Mouse (Mus musculus): ENCODE data around the gene Vps18. TPM values are rescaled to one million over a fixed set of nuclear protein-coding genes. Genes with fewer than 3 reads are reported as not detected.

The Vps18 gene
- total RNA-seq, 2 experiments from 2014 or later, result 39.9 to 43.2 TPM

- no peak for DNase-seq (ENCODE audit: low spot score in 2 of 2)
- TF ChIP-seq CTCF (conservative IDR thresholded peaks at IDR 0.05), result no peak
- Histone ChIP-seq H3K4me3 (no peak overlapping the region), H3K27ac (no peak overlapping the region)
Observed at GRCm38 (mm10) chr2:119314742-119315310, 26.3 kb downstream of the Vps18 start.

GRCm38 (mm10) chr2:119318043-119318710 is 29.6 kb downstream of the Vps18 start:
- Histone ChIP-seq H3K27ac (no peak overlapping the region), H3K4me3 (no peak overlapping the region)
- TF ChIP-seq CTCF (conservative IDR thresholded peaks at IDR 0.05), result no peak
- no peak for DNase-seq (ENCODE audit: low spot score in 2 of 2)

- Histone ChIP-seq H3K4me3 (no peak overlapping the region), H3K27ac (no peak overlapping the region)
- TF ChIP-seq CTCF (conservative IDR thresholded peaks at IDR 0.05), result no peak
- no peak for DNase-seq (ENCODE audit: low spot score in 2 of 2)
Observed at GRCm38 (mm10) chr2:119320571-119320970, 32.0 kb downstream of the Vps18 start.

GRCm38 (mm10) chr2:119321771-119322586 is 33.4 kb downstream of the Vps18 start:
- H3K4me3 ChIP-seq, result peak overlapping the region; percentile 45
- TF ChIP-seq CTCF (conservative IDR thresholded peaks at IDR 0.05), result no peak
- no peak for DNase-seq (ENCODE audit: low spot score in 2 of 2)
- H3K27ac ChIP-seq, result no peak overlapping the region

GRCm38 (mm10) chr2:119322587-119323300 is 34.2 kb downstream of the Vps18 start:
- Histone ChIP-seq H3K27ac (no peak overlapping the region), H3K4me3 (peak overlapping the region; percentile 45)
- peak; percentile 67 to 71 for DNase-seq (ENCODE audit: low spot score in 2 of 2)
- no peak for TF ChIP-seq CTCF (conservative IDR thresholded peaks at IDR 0.05)

- H3K27ac ChIP-seq, result no peak overlapping the region
- DNase-seq (ENCODE audit: low spot score in 2 of 2), result no peak
- TF ChIP-seq CTCF (conservative IDR thresholded peaks at IDR 0.05), result no peak
- no peak overlapping the region for H3K4me3 ChIP-seq
Observed at GRCm38 (mm10) chr2:119323866-119324575, 35.5 kb downstream of the Vps18 start.

- H3K4me3 ChIP-seq, result peak overlapping the region; percentile 58
- no peak for TF ChIP-seq CTCF (conservative IDR thresholded peaks at IDR 0.05)
- no peak for DNase-seq (ENCODE audit: low spot score in 2 of 2)
- H3K27ac ChIP-seq, result no peak overlapping the region
Observed at GRCm38 (mm10) chr2:119324576-119325318, 36.2 kb downstream of the Vps18 start.

GRCm38 (mm10) chr2:119325568-119326143 is 37.1 kb downstream of the Vps18 start, which contains the start of gene Dll4:
TSS of gene Dll4 (plus strand) at chr2:119325784.
- Histone ChIP-seq H3K27ac (peak within 1 kb of the TSS; percentile 49), H3K4me3 (peak within 1 kb of the TSS; percentile 58)
- no peak for DNase-seq (ENCODE audit: low spot score in 2 of 2)
- peak; percentile 63 for TF ChIP-seq CTCF (conservative IDR thresholded peaks at IDR 0.05)

- no peak for TF ChIP-seq CTCF (conservative IDR thresholded peaks at IDR 0.05)
- peak overlapping the region; percentile 49 for H3K27ac ChIP-seq
- peak overlapping the region; percentile 58 for H3K4me3 ChIP-seq
- no peak for DNase-seq (ENCODE audit: low spot score in 2 of 2)
Observed at GRCm38 (mm10) chr2:119326161-119327101, 37.9 kb downstream of the Vps18 start.

- Histone ChIP-seq H3K27ac (peak overlapping the region; percentile 49; the same call in 1 of the 2 replicates), H3K4me3 (peak overlapping the region; percentile 58)
- peak; percentile 67 for TF ChIP-seq CTCF (conservative IDR thresholded peaks at IDR 0.05)
- no peak for DNase-seq (ENCODE audit: low spot score in 2 of 2)
Observed at GRCm38 (mm10) chr2:119327102-119327480, 38.6 kb downstream of the Vps18 start.
